Mouse (Mus musculus): ENCODE data around the gene Cps1. TPM values are rescaled to one million over a fixed set of nuclear protein-coding genes. Genes with fewer than 3 reads are reported as not detected.

Cps1 gene
- total and polyA plus RNA-seq, 3 experiments = 0.02 to 0.08 (median 0.05) TPM

GRCm38 (mm10) chr1:67276270-67276669, 153.4 kb downstream of the Cps1 start:
- intact Hi-C loops (cut with DNase I) = no loop called here
- DNase-seq = no peak
- no peaks in the 10 kb centered on the region for H3K4me1 ChIP-seq (ENCODE audit: control insufficient read depth, insufficient read depth, low read length)

More at GRCm38 (mm10) chr1:67276270-67276669, 153.4 kb downstream of the Cps1 start:
- Histone ChIP-seq H3K9ac (ENCODE audit: low read depth, low read length) (no peak overlapping the region), H3K27ac (no peak overlapping the region), H3K36me3 (ENCODE audit: control insufficient read depth, insufficient read depth, low read length) (no peaks in the 10 kb centered on the region), H3K4me3 (no peak overlapping the region), H3K27me3 (ENCODE audit: control insufficient read depth, insufficient read depth, low read length) (no peaks in the 10 kb centered on the region), H3K79me2 (replicated peaks; ENCODE audit: control insufficient read depth, insufficient read depth, low read length) (no peaks in the 10 kb centered on the region)
- no peak for TF ChIP-seq POLR2A (IDR thresholded peaks at IDR 0.05; ENCODE audit: insufficient read depth, low read depth, low read length)
- no peak for TF ChIP-seq EP300 (IDR thresholded peaks at IDR 0.05; ENCODE audit: insufficient read depth, low read depth, low read length)
- TF ChIP-seq CTCF (IDR thresholded peaks at IDR 0.05) = no peak
- 63% methylated on average over 1 of the region's 1 CpGs for WGBS

Other genes starting within 250 kb of the Cps1 start
- 10 to 100 TPM; 22.5 to 30.4 TPM for gene Myl1, start 177.6 kb upstream of the Cps1 start, total RNA-seq (2021)
- 62.8 and 111 TPM in 2 replicates for gene Myl1, start 177.6 kb upstream of the Cps1 start, polyA plus RNA-seq (2012; rRNA removed)
- gene Lancl1, start 84.2 kb upstream of the Cps1 start, total RNA-seq (2021) = 10 to 100 TPM; 33.8 to 34.9 TPM
- 52.0 and 53.6 TPM in 2 replicates for gene Lancl1, start 84.2 kb upstream of the Cps1 start, polyA plus RNA-seq (2012; rRNA removed)